Mouse (Mus musculus): ENCODE measurements around the gene Spast.
"Not testable (repeated sequence)": the region's sequence is repeated elsewhere in the genome, so short reads cannot be mapped to it uniquely, and the experiment has no call there.

Gene Spast

DNA sequence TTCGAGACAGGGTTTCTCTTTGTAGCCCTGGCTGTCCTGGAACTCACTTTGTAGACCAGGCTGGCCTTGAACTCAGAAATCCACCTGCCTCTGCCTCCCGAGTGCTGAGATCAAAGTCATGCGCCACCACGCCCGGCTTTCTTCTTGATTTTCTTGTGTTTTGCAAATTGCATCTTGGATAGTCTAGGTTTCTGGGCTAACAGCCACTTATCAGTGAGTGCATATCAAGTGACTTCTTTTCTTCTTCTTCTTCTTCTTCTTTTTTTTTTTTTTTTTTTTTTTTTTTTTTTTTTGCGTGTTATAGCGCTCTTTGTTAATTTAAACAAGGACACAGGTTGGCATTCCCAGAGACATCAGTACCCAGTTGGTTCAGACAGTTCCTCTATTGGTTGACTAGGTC, 11.6 kb upstream of the Spast start:
- not testable (repeated sequence) for DNase-seq (ENCODE audit: low read depth, low spot score)

DNA sequence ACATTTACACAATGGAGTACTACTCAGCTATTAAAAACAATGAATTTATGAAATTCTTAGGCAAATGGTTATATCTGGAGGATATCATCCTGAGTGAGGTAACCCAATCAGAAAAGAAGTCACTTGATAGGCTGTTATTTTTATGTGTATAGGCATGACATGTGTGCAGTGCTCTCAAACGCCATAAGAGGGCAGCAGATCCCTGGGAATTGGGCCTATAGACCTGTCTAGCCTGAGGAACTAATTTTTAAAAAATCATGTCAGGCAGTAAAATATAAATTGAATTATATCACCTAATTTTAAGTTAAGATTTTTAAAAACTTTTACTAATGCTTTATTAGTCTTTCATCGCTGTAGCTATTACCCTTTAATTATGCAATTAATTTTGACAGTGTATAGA, 10.6 kb upstream of the Spast start:
- DNase-seq (ENCODE audit: low read depth, low spot score): not testable (repeated sequence)

DNA sequence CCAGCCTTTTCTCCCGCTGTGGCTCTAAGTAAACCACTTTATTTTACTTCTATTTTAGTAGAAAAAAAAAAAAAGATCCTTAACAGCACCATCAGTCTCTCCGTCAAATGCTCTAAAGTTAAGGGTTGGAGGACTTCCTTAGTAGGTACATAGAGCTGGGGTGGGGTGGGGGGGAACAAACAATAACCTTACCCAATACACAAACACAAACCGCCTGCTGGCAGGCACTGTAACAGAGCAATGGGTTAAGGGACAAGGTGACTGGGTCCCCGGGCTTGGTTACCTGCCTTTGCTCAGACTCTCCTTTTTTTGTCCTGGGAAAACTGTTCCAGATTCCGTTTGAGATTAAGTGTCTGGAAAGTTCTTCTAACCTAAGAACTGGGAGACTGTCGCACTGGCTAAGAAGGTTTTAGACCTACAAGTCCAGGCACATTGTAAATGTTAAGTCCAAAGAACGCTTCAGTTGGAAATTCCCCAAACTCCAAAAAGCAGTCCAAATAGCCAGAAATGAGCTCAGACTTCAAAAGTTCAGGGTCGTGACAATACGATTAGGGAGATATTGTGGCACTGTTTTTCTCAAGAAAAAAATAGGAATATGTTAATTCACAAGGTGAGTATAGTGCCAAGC, 7.6 kb upstream of the Spast start:
- no peak for DNase-seq (ENCODE audit: low read depth, low spot score)

DNA sequence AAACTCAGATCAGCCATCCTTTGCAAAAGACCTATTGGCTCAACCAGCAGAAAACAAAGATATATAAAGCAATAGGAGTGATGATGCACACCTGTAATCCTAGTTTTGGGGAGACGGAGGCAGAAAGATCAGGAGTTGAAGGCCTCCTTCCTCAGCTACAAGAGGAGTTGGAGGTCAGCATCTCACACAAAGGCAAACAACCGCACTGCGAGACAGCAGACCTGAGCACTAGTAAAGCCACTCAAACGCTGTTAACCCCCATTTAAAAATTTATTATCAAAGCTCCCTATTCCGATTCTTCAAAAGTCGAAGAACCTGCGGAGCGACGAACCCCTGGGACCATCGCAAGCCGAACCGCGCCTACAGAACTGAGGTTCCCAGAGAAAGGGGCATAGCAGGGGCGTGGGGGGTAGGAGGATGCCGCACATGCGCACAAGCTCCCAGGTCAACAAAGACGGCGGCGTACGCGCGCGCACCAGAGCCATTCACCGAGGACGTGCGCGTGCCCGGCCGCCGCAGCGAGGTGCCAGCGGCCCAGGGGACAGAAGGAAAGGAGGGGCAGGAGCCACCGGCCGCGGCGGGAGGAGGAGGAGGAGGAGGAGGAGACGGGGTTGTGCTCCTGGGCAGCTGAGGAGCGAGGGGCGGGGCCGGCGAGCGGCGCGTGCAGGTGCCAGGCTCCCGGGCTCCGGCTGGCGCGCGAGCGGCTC, 409 bp upstream of the Spast start:
- DNase-seq (ENCODE audit: low read depth, low spot score): peak; percentile 86

DNA sequence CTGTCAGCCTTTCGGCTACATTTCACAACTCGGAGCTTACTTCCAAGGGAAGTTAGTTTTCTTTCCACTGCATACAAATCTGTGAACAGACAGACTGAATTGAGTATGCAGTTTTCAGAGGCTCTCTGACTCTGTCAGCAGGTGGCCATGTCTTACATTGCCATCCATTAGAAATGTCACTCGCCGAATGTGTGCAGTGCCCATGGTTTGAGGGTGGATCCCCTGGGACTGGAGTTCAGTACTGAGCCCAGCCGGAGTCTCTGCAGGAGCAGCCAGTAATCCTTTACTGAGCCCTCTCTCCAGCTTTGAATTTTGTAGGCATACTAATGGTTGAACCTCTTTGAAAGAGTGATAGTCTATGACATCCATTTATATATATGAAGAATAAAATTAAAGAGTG, 2.4 kb downstream of the Spast start:
- no peak for DNase-seq (ENCODE audit: low read depth, low spot score)

DNA sequence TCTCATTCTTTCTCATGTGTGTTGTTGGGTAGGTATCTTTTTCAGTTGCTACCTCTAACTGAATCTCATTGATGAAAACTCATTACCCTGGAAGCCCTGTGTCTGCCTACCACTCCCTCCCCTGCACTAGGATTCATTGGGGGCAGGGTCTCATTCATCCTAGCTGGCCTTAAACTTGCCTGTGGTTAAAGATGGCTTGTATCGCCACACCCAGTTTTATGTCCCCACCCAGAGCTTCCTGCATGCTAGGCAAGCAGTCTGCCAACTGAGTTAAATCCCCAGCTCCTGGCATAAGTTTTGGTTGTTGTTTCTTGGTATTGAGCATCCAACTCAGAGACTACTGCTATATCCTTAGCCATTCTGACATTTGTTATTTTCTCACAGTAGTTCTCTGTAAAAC, 24.8 kb downstream of the Spast start:
- no peak for DNase-seq (ENCODE audit: low read depth, low spot score)

DNA sequence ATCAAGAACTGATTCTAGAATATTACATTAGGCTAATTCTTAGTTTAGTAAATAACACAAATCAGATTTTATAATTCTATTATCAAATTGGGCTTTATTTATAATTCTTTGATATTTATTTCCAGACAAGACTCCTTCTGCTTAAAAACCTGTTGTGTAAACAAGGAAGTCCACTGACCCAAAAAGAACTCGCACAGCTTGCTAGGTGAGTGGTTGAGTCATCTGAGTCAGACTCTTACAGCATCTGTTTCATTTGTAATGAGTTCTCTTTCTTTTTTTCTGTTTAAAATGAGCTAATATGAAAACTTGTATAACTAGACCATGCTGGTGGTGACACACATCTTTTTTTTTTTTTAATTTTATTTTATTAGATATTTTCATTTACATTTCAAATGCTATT, 38.1 kb downstream of the Spast start:
- no peak for DNase-seq (ENCODE audit: low read depth, low spot score)

DNA sequence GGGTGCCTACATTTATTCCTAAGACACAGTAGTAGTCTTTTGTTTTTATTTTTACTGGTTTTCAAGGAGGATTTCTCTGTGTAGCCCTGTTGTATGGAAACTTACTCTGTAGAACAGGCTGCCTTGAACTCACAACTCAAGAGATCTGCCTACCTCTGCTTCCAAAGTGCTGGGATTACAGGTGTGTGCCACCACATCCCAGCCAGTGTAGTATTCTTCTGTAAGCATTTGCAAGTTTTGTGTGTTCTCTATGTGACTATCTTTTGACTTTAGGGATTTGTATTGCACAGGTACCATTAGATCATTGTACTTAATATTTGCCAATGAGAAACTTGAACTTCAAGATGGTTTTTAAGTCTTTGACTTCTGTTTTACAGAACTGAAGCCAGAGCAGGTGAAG, 47.9 kb downstream of the Spast start:
- DNase-seq (ENCODE audit: low read depth, low spot score): no peak

DNA sequence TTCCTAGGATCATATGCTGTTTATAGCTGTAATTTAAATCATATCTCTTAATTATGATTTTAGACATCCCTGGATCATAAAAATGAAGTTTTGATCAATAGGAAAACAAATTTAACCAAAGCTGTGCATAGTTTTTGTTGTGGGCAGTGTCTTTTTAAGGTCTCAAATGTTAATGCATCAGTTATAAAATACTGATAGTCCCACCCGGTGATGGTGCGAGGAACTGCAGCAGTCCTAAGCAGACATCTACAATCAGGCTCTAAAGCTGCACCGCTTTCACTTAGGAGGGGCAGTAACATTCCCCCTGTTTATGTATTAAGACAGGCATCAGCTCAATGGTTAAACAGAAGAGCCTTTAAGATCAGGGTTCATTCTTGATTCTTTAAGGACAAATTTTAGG, 51.1 kb downstream of the Spast start:
- no peak for DNase-seq (ENCODE audit: low read depth, low spot score)

DNA sequence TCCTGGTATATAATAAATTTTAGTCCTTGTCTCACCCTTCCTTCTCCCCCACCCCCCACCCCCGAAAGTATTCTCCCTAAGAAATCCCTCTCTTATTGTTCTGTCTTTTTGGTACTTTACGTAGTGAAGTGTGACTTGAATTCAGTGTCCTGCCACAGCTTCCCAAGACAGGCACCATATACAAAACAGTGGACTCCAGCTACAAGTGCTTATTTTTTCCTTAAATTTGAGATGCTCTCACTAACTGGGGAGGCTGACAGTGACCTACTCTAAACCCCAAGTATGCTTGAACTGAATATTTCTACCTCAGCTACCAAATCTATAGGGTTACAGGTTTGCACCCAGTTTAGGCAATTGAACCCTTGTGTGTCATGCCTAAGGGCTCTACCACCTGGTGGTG, 55.6 kb downstream of the Spast start:
- no peak for DNase-seq (ENCODE audit: low read depth, low spot score)

DNA sequence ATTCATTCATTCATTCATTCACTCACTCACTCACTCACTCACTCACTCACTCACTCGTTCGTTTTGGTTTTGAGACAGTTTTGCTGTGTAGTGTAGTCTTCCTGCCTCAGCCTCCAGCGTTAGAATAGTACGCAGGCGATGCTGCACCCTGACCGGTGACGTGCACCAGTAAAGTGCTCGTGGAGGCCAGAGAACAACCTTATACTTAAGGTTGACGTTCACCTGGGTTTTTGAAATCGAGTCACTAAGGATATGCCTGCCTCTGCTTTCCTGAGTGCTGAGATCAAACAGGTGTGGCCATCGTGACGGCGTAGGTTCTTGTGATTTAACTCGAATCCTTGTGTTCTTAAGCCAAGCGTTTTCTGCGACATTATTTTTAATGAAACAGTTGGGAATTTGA, 56.1 kb downstream of the Spast start:
- no peak for DNase-seq (ENCODE audit: low read depth, low spot score)

DNA sequence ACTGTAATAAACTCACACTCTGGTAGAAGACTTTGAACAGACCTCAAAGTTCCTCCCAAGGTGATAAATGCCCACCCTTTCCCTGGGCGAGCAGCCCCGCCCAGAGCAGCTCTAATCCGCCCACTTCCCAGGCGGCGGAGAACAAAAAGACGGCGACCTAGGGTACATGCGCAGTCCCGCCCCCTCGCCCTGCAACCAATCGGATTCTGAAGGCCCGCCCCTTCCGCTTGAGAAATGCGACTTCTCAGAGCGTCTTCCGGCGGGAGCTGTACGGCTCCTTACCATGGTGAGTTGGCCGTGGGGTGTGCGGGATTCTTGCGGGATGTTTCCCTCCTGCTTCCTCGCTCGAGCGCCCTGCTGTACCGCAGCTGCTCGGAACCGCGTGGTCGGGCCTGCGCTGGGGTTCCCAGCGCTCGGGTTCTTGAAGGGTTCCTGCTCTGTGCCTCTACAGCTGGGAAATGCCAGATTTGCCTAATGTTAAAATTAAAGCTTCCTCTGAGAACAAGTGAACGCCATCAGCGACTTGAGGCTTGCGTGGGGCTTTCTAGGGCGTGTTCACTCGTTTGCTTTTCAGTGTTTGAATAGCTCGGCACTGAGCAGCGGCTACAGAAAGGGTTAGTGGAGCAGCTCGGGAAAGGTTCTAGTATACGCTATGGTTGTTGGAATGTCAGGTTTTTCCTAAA, 56.7 kb downstream of the Spast start, which contains the start of gene Slc30a6:
Slc30a6 (plus strand) TSS at position 226 of the 683 bp plus-strand sequence.
- DNase-seq (ENCODE audit: low read depth, low spot score): peak; percentile 91

DNA sequence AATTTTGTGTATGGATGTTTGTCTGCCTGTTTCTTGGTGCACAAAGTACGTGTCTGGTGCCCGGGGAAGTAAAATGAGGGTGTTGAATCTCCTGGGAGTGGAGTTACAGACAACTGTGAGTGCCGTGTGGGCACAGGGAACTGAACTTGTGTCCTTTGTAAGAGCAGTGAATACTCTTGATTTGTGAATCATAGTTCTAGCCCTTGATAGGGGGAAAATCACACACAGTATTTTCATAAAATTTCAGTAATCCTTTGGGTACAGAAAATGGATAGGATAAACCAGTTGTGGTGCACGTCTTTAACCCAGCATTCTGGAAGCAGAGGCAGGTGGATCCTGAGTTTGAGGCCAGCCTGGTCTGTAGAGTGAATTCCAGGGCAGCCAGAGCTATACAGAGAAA, 58.0 kb downstream of the Spast start:
- DNase-seq (ENCODE audit: low read depth, low spot score): no peak

DNA sequence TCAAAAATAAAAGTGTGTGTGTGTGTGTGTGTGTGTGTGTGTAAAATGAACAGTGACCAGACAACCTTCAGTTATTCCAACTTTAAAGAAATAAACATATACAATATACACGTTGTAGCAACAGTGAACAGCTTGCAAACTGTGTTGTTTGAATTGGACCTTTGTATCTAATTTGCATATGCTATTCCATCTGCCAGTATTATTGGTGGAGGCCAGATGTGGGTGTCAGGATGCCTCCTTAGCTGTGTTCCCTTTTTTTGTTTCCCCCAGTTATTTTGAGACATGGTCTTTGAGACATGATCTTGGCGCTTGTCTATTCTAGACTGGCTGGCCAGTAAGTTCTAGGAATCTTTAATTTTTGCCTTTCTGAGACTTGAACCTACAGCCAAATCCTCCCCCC, 58.4 kb downstream of the Spast start:
- no peak for DNase-seq (ENCODE audit: low read depth, low spot score)

DNA sequence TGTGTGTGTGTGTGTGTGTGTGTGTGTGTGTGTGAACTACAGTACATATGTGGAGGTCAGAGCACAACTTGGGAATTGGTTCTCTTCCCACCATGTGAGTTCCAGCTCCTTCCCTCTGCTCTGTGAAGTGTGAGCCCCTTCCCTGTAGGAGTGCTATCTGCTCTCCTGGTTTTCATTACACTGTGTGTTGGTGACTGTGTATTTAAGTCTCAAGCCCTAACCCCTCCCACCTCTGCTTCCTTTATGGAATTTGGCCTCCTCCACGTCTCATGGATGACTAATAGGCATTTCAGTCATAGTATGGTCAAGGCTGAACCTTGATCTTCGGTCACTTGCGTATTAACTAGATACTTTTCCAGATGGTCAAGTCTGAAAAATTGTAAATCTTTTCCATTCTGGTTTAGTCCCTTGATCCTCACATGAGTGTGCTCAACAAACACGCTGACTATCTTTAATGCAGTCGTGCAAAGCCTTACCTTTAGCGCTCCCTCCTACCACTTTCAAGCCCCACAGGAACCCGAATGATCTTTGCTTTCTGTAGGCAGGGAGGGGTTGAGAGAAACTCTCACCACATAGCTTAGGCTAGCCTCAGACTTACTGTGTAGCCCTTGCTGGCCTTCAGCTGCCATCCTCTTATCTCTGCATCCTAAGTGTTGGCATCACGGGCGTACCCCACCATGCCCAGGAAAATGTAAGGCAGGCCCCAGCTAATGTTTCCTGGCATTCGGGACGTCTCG, 63.9 kb downstream of the Spast start:
- DNase-seq (ENCODE audit: low read depth, low spot score): no peak

DNA sequence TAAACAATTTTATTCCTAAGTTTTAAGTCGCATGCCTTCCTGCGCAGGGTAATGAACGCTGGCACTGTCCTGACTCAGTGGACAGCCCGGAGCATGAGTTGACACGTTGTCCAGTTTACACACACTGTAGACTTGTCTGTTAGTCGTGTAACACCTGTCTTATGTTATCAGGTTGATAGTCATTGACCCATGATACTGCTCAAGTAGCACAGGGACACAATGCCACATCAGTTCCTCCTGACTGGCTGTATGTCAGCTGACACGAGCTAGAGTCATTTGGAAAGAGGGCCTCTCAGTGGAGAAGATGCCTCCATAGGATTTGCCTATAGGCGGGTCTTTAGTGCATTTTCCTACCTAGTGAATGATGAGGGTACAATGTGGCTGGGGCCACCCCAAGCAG, 67.7 kb downstream of the Spast start:
- DNase-seq (ENCODE audit: low read depth, low spot score): no peak

DNA sequence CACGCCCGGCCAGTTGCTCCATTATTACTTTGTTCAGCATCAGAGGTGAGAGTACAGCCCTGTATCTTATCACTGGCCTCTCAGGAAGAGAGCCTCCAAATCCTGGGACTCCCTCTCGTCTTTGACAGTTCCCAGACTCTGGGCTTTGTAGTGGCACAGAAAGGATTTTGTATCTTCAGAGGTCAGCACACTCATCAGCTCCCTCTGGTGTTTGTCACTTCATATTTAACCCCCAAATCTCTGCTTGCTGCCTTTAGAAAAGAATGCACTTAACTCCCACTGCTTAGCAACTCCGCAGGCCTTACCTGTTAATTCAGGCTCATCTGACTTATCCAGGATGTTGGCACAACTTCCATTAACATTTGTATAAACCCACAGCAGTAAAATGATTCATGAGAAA, 70.9 kb downstream of the Spast start:
- no peak for DNase-seq (ENCODE audit: low read depth, low spot score)

DNA sequence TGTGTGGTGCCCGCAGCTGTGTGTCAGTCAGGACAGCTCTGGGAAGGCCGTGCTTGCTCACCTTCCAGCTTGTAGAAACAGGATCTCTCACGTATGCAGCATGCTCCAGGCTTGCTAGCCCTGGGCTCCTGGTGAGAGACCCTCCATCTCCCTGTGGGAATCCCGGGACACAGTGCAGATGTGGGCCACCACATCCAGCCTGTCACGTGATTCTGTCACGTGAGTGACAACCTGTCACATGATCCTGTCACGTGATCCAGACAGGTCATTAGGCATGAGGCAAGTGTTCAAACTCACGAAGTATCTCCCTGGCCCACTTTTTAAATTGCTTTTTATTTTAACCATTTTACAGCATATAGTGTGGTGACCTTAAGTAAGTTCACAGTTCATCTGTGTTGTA, 74.5 kb downstream of the Spast start:
- no peak for DNase-seq (ENCODE audit: low read depth, low spot score)

DNA sequence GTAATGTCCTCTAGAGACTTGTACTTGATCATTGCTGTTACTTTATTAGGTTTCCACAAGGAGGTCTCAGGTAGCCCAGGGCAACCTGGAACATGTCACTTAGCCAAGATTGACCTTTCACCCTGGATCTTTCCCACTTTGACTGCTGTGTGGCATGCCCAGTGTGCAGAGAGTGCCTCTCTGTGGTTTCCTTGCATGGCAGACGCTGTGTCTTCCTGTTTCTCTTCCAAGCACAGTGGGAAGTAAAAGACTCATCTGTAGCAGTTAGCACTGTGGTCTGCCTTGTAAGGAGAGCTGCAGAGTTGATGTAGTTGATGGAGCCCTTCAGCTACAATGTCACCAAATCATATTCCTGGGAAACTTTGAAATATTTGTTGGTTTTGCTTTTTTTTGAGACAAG, 75.9 kb downstream of the Spast start:
- DNase-seq (ENCODE audit: low read depth, low spot score): no peak

DNA sequence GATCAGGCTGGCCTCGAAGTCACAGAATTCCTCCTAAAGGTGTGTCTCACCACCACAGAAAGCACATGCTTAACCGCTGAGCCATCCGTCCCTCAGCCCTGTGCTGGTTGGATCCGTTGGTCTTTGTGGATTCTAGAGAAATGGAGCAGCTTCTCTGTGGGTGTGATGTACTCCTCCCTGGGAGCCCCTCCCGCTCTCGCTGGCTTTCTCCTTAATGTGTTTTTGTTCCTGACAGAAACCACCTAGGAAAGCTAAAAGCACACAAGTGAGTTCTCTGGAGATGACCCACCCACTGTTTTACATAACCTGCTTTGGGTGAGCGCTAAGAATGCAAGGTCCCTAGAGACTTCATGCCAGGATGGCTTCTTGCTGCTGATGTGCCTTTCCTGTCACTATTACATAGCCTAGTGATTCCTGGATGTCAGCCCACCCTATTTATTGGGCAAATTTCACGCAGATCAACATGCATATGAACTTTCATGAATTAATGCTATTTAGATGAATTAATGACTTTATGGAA, 78.1 kb downstream of the Spast start:
- DNase-seq (ENCODE audit: low read depth, low spot score): no peak

DNA sequence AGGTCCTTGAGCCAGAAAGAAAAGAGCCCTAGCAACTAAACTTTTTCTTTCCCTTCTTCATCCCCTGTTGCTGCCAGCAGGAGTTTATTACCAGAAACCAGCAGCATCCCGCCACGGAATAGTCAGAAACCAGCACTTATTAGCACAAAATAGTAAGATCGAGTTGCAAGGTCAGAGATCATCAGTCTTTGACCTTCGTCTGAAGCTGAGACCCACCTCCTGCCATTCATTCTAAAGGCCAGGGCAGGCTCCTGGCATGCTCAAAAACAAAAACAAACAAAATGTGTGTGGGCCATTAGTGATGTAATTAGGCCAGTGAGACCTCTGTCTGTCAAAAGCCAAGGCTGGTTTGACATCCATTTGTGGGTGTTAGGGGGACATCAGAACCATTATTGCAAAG, 79.4 kb downstream of the Spast start:
- DNase-seq (ENCODE audit: low read depth, low spot score): no peak

DNA sequence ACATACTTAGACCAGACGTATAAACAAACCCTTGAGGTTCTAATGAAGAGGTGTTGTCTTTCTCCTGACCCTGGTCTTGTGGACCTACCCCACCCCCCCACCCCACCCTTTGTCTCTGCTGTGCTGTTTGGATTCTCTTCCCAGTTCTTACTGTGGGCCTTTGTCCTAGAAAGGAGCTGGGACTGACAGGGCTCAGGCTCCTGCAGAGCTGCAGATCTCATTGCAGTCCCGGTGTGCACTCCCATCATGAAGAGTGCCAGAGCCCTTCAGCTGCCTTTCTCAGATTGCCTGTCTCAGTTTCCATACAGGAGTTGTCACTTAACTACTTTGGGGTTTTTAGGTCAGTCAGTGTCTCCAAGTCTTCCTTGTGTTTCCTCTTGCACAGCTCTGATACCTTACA, 81.9 kb downstream of the Spast start:
- DNase-seq (ENCODE audit: low read depth, low spot score): no peak
